Mouse (Mus musculus) limb, embryonic 15.5 days (tissue): Measurements from ENCODE around the gene Cmc2. TPM values are rescaled to one million over a fixed set of nuclear protein-coding genes. Genes with fewer than 3 reads are reported as not detected.

Experiments
- ATAC-seq: fragments of 200-750 bp; cut with Nextera tagmentation; 2 replicates; pipeline ENCODE4 v1.8.0; 2017; ENCODE audit warnings: low read depth, moderate TSS enrichment; ENCODE audit not compliant: insufficient number of reproducible peaks, low FRiP score, low TSS enrichment
- H3K27ac ChIP-seq: fragments of 300-500 bp; sonication (generic); 2 replicates; pipeline ENCODE4 v1.5.1; 2015; ENCODE audit warnings: moderate library complexity, mild to moderate bottlenecking, inconsistent platforms
- H3K27me3 ChIP-seq: fragments of 300-500 bp; sonication (generic); 2 replicates; pipeline ENCODE4 v1.6.1; 2015; ENCODE audit warnings: inconsistent platforms
- H3K36me3 ChIP-seq: fragments of 300-500 bp; sonication (generic); 2 replicates; pipeline ENCODE4 v1.6.1; 2015; ENCODE audit warnings: inconsistent platforms
- H3K4me1 ChIP-seq: fragments of 300-500 bp; sonication (generic); 2 replicates; pipeline ENCODE4 v1.6.1; 2015; ENCODE audit warnings: inconsistent platforms
- H3K4me2 ChIP-seq: fragments of 300-500 bp; sonication (generic); 2 replicates; pipeline ENCODE4 v1.6.1; 2015; ENCODE audit warnings: mild to moderate bottlenecking, inconsistent platforms
- H3K4me3 ChIP-seq: fragments of 300-500 bp; sonication (generic); 2 replicates; pipeline ENCODE4 v1.5.1; 2015; ENCODE audit warnings: mild to moderate bottlenecking, inconsistent platforms
- H3K9ac ChIP-seq: fragments of 300-500 bp; sonication (generic); 2 replicates; pipeline ENCODE4 v1.6.1; 2015; ENCODE audit warnings: inconsistent platforms
- H3K9me3 ChIP-seq: fragments of 300-500 bp; sonication (generic); 2 replicates; pipeline ENCODE4 v1.6.1; 2016; ENCODE audit warnings: inconsistent platforms
- WGBS: fragments of 180-500 bp; shearing (Covaris S2); methylation state at CpG from one replicate; pipeline ENCODE4 v1.1.7; 2015; 5-methylcytosine and 5-hydroxymethylcytosine counted together
- polyA plus RNA-seq: library from polyadenylated mRNA; unstranded; fragments of >200 nt; fragmentation: Nextera tagmentation; extraction: Ambion mirVana; gene quantifications from 2 replicates; pipeline ENCODE4 v1.2.1, GENCODE M21; 2015

Gene Cmc2
- polyA plus RNA-seq, 1 experiment from 2014 or later, result 65.3 TPM

DNA sequence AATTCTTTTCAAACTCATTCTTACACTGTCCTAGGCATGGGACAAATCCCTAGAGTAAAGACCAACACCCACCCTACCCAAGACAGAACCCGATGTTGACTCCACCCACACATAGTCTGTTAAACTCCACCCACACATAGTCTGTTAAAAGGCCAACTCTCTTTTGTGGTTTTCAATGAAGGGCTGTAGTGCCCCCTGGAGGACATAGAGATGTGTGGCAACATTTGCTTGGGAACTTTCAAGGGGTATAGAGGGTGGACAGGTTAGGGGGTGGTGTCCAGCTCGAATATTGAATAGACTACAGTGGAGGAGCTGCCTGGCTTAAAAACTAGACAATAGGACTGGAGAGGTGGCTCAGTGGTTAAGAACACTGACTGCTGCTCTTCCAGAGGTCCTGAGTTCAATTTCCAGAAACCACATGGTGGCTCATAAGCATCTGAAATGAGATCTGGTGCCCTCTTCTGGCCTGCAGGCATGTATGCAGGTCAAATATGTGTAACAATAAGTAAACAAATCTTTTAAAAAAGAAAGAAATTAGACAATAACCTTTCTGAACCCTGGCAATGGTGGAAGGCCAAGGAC, 48.4 kb downstream of the Cmc2 start:
- ATAC-seq, result no peak
- H3K9ac ChIP-seq, result no peak overlapping the region
- H3K36me3 ChIP-seq, result no peaks in the 10 kb centered on the region
- no peak overlapping the region for H3K4me3 ChIP-seq
- H3K4me1 ChIP-seq, result no peaks in the 10 kb centered on the region
- H3K9me3 ChIP-seq, result no peaks in the 10 kb centered on the region
- 69% methylated on average over 2 of the region's 2 CpGs for WGBS
- no peak overlapping the region for H3K27ac ChIP-seq
- no peak overlapping the region for H3K4me2 ChIP-seq
- no peaks in the 10 kb centered on the region for H3K27me3 ChIP-seq

DNA sequence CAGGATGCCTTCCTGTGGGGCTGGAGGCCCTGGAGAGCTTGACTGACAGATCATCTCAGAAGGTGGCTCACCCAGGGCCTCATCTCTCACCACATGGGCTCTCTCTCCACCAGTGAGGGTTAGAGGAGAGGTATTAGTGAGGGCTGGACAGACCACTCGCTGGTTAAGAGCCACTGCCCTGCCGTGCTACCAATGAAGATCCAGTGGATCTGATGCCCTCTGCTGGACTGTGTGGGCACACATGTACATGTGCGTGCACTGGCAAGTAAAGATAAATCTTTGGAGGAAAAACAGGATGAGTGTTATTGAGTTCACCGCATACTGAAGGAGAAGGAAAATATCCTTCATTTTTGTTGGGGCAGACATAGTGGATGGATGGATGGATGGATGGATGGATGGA, 52.6 kb downstream of the Cmc2 start:
- Histone ChIP-seq H3K27me3 (0 out of 2 replicates have a peak, but pooled peaks cover 9% of the 10 kb centered on the region), H3K9ac (no peak overlapping the region), H3K9me3 (no peaks in the 10 kb centered on the region), H3K4me2 (no peak overlapping the region), H3K27ac (no peak overlapping the region), H3K4me3 (no peak overlapping the region), H3K4me1 (peaks cover 5% of the 10 kb centered on the region), H3K36me3 (no peaks in the 10 kb centered on the region)
- 38% methylated on average over 4 of the region's 4 CpGs for whole genome bisulfite sequencing
- 0 out of 2 replicates have a peak, but pooled peaks have one; percentile 21 for ATAC-seq

DNA sequence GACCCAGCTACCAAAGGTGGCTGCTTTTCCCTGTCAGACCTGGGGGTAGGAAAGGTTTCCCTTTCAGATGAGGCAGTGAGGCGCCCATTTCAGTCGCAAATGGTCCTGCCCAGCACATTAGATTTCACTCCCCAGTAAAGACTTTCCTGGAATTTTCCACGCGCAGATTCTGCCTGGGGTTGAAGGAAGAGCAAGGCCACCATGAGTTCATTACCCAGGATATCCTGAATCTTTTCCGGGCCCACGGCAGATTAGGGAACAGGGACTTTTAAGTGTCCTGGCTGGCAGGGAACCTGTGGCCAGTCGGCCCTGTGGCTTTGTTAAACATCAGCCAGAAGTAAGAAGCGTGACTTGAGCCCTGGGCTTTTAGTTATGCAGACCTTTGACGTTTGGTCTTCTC, 53.9 kb downstream of the Cmc2 start:
- H3K27me3 ChIP-seq, result 0 out of 2 replicates have a peak, but pooled peaks cover 9% of the 10 kb centered on the region
- no peaks in the 10 kb centered on the region for H3K36me3 ChIP-seq
- no peak overlapping the region for H3K4me3 ChIP-seq
- no peak overlapping the region for H3K27ac ChIP-seq
- no peak overlapping the region for H3K4me2 ChIP-seq
- no peak overlapping the region for H3K9ac ChIP-seq
- no peak for ATAC-seq
- H3K4me1 ChIP-seq, result peaks cover 11% of the 10 kb centered on the region
- H3K9me3 ChIP-seq, result no peaks in the 10 kb centered on the region
- 71% methylated on average over 9 of the region's 9 CpGs for WGBS

DNA sequence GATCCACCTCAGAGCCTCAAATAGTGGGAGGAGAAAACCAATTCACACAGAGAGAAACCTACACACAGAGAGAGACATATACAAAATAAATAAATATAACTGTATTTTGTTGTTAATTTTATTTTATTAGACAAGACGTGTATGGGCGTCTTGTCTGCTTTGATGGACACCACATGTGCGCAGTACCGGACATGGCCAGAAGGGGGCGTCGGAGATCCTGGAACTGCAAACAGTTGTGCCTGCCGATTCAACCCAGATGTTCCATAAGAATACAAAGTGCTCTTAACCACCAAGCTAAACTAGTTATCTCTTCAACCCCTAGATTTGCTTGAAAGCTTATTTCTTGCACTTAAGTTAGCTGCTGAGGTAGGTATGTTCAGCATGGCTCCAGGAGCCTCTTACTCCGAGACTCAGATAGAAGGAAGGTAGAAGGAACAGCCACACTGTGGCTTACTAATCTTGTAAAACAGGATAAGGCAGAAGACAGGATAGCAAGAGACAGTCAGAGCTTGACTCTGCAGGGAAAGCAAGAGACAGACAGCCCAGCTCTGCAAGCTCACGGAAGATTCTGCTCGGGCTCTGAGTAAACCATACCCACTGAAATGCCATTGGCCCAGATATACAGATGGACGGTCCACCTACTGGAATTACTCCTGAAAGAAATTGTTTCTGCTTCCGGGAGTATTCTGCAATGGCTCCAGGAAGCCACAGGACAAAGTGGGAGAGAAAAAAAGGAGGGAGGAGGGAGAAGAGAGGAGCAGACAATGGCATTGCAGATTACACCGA, 54.9 kb downstream of the Cmc2 start:
- Histone ChIP-seq H3K4me2 (no peak overlapping the region), H3K36me3 (no peaks in the 10 kb centered on the region), H3K27ac (no peak overlapping the region), H3K4me1 (peaks cover 11% of the 10 kb centered on the region), H3K27me3 (0 out of 2 replicates have a peak, but pooled peaks cover 9% of the 10 kb centered on the region), H3K9ac (no peak overlapping the region), H3K9me3 (no peaks in the 10 kb centered on the region), H3K4me3 (no peak overlapping the region)
- no peak for ATAC-seq
- 66% methylated on average over 13 of the region's 13 CpGs for WGBS

DNA sequence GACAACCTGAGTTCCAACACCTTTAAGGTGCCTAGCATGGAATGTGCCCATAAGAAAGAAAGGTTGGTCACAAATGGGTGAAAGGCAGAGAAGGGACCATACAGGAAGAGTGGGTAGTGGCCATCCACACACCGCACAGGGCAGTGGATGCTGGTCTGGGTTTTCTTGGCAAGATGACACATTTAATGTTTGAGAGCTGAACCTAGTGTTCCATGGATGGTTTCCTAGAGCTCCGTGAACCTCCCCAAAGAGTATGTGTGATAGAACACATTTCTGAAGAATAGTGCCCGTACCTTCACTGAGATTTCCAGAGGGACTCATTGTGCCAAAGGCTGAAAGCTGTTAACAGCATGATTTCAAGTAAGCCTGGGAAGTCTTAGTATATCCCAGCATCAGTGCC, 56.7 kb downstream of the Cmc2 start:
- H3K36me3 ChIP-seq, result no peaks in the 10 kb centered on the region
- 73% methylated on average over 3 of the region's 3 CpGs for WGBS
- peaks cover 11% of the 10 kb centered on the region for H3K4me1 ChIP-seq
- H3K27ac ChIP-seq, result no peak overlapping the region
- no peaks in the 10 kb centered on the region for H3K9me3 ChIP-seq
- no peak for ATAC-seq
- no peak overlapping the region for H3K9ac ChIP-seq
- H3K4me3 ChIP-seq, result no peak overlapping the region
- H3K4me2 ChIP-seq, result no peak overlapping the region
- H3K27me3 ChIP-seq, result 0 out of 2 replicates have a peak, but pooled peaks cover 9% of the 10 kb centered on the region

DNA sequence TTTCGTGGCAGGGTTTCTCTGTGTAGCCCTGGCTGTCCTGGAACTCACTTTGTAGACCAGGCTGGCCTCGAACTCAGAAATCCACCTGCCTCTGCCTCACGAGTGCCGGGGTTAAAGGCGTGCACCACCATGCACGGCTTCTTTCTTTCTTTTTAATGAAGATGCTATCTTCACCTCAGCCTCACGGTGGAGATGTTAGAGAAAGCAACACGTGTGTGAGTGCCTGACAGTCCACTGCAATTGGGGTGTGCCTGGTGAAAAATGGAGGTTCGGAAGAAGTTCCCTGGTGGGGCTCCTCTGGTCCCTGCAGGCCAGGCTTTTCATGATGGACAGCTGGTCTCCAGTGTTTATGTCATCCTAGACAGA, 57.2 kb downstream of the Cmc2 start:
- no peak overlapping the region for H3K4me3 ChIP-seq
- H3K9ac ChIP-seq, result no peak overlapping the region
- no peak overlapping the region for H3K27ac ChIP-seq
- no peaks in the 10 kb centered on the region for H3K9me3 ChIP-seq
- 56% methylated on average over 9 of the region's 9 CpGs for WGBS
- H3K4me2 ChIP-seq, result no peak overlapping the region
- H3K36me3 ChIP-seq, result no peaks in the 10 kb centered on the region
- 0 out of 2 replicates have a peak, but pooled peaks cover 9% of the 10 kb centered on the region for H3K27me3 ChIP-seq
- peaks cover 11% of the 10 kb centered on the region for H3K4me1 ChIP-seq
- no peak for ATAC-seq

DNA sequence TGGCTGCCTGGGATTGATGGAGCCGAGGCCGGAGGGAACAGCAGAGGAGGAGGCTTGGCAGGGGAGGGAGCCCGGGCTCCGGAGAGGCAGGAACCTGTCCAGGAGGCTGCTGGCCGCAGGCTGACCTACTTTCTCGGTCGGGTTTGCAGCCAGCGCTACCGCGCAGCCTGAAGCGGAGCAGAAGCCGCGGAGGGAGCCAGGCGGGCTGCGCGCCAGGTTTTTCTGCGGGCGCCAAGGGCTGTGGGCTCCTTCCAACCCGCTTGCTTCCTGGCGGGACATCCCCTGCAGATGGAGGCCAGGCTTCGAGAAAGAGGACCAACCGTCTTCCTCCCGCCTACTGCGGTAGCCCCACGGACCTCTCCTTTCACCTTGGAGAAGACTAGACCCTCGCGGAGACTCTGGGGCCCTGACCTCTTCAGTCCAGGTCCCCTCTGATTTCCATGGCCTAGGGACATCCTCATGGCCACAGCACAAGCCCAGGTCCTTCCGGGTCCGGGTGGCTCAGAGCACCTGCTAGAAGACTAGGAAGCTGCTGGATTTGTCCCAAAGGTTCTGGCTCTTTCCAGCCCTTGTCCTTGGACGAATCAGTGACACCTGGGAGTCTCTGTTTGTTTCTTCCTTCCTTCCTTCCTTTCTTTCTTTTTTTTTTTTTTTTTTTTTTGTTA, 57.8 kb downstream of the Cmc2 start:
- H3K27ac ChIP-seq, result no peak overlapping the region
- no peaks in the 10 kb centered on the region for H3K36me3 ChIP-seq
- peak; percentile 51; the same call in 1 of the 2 replicates for ATAC-seq
- WGBS, result 4% methylated on average over 30 of the region's 30 CpGs
- H3K4me1 ChIP-seq, result peaks cover 11% of the 10 kb centered on the region
- 0 out of 2 replicates have a peak overlapping the region, but pooled peaks have one; percentile 8 for H3K9ac ChIP-seq
- 0 out of 2 replicates have a peak, but pooled peaks cover 9% of the 10 kb centered on the region for H3K27me3 ChIP-seq
- H3K9me3 ChIP-seq, result no peaks in the 10 kb centered on the region
- H3K4me2 ChIP-seq, result peak overlapping the region; percentile 57
- peak overlapping the region; percentile 31 for H3K4me3 ChIP-seq

DNA sequence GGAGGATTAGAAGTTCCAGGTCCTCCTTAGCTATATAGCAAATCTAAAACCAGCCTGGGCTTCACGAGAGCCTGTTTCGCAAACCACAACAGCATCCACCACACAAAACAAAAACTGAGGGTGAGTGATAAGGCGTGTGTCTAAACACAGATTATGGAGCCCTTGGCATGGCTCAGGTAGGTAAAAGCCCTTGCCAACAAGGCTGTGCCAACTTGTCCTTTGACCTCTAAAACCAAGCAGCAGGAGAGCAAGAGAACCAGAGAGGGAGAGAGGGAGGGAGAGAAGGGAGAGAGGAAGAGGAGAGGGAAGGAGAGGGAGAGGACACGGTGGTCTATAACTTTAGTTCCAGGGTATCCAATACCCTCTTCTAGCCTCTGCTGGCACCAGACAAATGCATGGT, 59.1 kb downstream of the Cmc2 start:
- Histone ChIP-seq H3K9ac (no peak overlapping the region), H3K4me1 (peaks cover 11% of the 10 kb centered on the region), H3K27ac (no peak overlapping the region), H3K27me3 (0 out of 2 replicates have a peak, but pooled peaks cover 9% of the 10 kb centered on the region), H3K4me2 (no peak overlapping the region), H3K9me3 (no peaks in the 10 kb centered on the region), H3K4me3 (no peak overlapping the region), H3K36me3 (no peaks in the 10 kb centered on the region)
- ATAC-seq, result no peak
- whole genome bisulfite sequencing, result 84% methylated on average over 4 of the region's 4 CpGs

DNA sequence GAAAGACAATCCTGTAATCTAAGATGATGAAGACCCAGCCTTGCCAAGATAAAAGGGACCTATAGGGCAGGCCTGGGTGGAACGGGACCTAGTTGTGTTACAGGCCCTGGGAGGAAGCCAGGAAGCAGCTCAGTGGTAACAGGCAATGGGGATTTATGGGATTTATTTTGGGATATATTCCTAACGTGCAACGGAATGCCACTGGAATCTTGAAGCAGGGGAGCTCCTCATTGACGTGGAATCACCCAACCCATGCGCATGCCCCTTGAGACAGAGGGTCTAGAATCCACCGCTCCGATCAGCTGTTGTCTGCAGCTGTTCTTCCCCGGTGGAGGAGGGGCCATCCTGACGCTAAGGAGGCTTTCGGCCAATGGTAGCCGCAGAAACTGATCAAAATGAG, 69.2 kb downstream of the Cmc2 start:
- no peaks in the 10 kb centered on the region for H3K27me3 ChIP-seq
- H3K4me2 ChIP-seq, result no peak overlapping the region
- H3K36me3 ChIP-seq, result no peaks in the 10 kb centered on the region
- no peak overlapping the region for H3K27ac ChIP-seq
- H3K4me3 ChIP-seq, result no peak overlapping the region
- no peaks in the 10 kb centered on the region for H3K4me1 ChIP-seq
- no peak overlapping the region for H3K9ac ChIP-seq
- peak; percentile 61; the same call in 1 of the 2 replicates for ATAC-seq
- H3K9me3 ChIP-seq, result no peaks in the 10 kb centered on the region
- WGBS, result 79% methylated on average over 11 of the region's 11 CpGs

DNA sequence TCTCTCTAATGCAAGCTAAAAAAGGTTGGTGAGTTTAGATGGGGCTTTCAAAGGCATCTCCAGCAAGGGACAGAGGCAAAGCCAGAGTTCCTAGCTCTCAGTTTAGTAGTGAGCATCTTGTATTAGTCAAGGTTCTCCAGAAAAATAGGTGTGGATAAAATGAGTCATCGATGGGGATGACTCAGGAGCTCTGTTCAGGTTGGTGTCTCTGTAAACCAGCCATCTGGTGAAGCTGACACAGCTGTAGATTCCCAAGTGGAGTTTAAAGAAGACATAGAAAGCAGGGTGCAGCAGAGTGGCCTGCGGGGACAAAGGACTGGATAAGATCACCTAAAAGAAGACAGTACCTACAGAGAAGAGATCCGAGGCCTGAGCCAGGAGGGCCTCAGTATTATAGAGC, 73.2 kb downstream of the Cmc2 start:
- Histone ChIP-seq H3K4me1 (no peaks in the 10 kb centered on the region), H3K4me3 (no peak overlapping the region), H3K4me2 (no peak overlapping the region), H3K9me3 (no peaks in the 10 kb centered on the region), H3K9ac (no peak overlapping the region), H3K36me3 (no peaks in the 10 kb centered on the region), H3K27me3 (no peaks in the 10 kb centered on the region), H3K27ac (no peak overlapping the region)
- 78% methylated on average over 3 of the region's 3 CpGs for WGBS
- ATAC-seq, result no peak

DNA sequence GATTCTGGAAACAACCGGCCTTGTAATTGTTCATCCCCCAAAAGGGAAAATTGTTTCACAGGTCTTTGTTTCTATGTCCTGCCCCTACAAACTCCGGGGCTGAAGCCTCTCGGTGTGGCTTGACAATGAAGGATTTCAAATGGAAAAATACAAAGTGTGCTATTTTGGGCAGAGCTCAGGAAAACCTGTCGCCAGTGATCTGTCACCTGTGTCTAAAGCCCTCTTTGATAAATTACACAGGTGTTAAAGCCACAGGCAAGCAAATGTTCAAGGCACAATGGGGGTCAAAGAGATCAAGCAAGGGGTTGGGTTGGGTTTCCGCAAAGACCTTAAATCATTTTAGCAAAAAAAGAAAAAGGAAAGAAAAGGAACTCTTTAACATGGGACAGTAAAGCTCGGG, 78.6 kb downstream of the Cmc2 start:
- H3K36me3 ChIP-seq, result no peaks in the 10 kb centered on the region
- no peaks in the 10 kb centered on the region for H3K9me3 ChIP-seq
- 65% methylated on average over 6 of the region's 6 CpGs for WGBS
- H3K4me3 ChIP-seq, result no peak overlapping the region
- no peaks in the 10 kb centered on the region for H3K4me1 ChIP-seq
- H3K27me3 ChIP-seq, result no peaks in the 10 kb centered on the region
- H3K27ac ChIP-seq, result no peak overlapping the region
- no peak for ATAC-seq
- no peak overlapping the region for H3K9ac ChIP-seq
- no peak overlapping the region for H3K4me2 ChIP-seq
